Mouse (Mus musculus): Measurements from ENCODE around the gene Ttll8.
A peak's percentile ranks its signal among the peaks of the same experiment; 100 is the strongest.

DNA sequence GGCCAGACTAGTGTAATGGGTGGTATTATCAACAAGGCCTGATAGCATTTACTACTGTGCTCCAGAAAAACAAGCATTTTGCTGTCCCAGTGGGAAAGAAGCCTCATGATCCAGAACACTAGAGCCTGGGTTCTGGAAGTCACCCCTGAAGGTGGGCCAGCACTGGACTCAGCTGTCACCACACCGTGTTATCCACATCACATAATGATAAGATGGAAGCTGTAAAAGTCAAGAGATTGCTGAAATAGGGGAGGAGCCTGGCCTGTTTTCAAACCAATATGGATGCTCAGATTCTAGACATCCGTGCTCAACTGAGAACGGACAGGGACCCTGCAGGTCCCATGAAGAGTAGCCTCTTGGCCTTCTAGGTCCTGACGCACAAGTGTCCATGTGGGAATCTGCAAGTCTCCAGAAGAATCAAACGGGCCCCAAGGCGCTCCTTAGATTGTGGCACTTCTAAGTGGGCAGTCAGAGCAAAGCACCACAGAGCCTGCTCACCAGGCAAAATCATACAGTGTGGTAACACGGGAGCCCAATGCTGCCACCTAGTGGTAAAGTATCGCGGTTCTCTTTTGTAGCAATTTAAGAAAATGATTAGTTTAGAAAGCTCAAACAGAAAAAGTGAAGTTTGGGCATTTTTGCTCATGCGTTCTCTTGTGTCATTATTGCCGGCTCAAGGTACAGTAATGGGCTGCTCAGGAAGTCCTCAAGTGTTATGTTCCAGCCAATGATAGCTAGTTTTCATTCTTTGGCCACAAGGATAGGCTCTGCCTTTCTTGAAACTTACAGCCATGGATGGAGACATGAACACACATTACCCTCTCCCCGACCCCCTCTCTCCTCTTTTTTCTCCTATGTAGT is 32.9 kb downstream of the Ttll8 start:
- peak; percentile 85 for TF ChIP-seq CTCF (IDR thresholded peaks at IDR 0.05; ENCODE audit: low read depth)
- TF ChIP-seq EP300 (IDR thresholded peaks at IDR 0.05; ENCODE audit: low read depth), result no peak
